Mouse (Mus musculus) liver, postnatal 0 days (tissue): ENCODE data around the gene Spock1.

Source experiments
- CTCF ChIP-seq: sonication (generic); IDR thresholded peaks from 2 replicates; pipeline ENCODE4 v1.5.1; 2016; ENCODE audit warnings: antibody characterized with exemption, low read depth
- EP300 ChIP-seq: IDR thresholded peaks from 2 replicates; pipeline ENCODE4 v1.6.1; 2016; ENCODE audit warnings: antibody characterized with exemption, low read depth, mild to moderate bottlenecking

DNA sequence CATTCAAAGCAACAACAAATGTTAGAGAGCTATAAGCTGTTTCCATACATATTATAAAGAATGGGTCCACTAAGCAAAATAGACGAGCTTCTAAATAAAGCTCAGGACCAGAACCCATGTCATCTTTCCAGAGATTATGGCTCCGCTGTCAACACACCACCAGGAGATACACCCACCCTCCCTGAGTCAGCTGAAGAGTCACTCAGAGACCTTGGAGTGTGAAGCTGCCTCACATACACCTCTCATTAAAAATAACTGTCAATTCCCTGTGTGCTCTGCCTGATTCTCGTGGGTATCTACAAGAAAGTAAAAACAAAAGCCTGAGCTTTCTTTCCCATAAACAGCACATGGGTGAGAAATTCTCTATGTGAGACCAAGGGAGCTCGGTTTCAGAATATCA, 43.1 kb downstream of the Spock1 start:
- TF ChIP-seq CTCF (no peak), EP300 (no peak)
